Mouse (Mus musculus): Measurements from ENCODE around the gene Ttc28. TPM values are rescaled to one million over a fixed set of nuclear protein-coding genes. Genes with fewer than 3 reads are reported as not detected.

Gene Ttc28
- polyA plus RNA-seq, 1 experiment from 2014 or later, result 17.6 TPM

DNA sequence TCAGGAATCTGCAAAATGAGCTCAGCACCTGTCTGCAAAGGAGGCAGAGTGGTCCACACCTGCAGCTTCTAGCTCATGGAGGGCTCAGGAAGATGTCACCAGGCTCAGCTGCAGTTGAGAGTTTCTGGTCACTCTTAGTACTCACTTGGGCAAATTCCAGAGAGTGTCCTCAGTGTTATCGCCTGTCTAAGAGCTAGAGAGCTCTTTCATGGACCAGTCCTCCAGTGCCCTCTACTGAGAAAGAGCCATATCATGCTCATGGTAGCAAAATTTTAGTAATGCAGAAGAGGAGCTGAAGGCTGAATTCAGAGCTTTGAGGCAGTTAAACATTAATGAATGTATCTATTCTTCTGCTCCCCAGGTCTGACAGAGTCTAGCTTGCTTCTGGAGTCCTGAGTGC, 43.7 kb downstream of the Ttc28 start:
- no peak overlapping the region for H3K27ac ChIP-seq
- H3K4me2 ChIP-seq, result no peak overlapping the region
- 27% methylated on average over 1 of the region's 1 CpGs for whole genome bisulfite sequencing
- no peak overlapping the region for H3K4me3 ChIP-seq
- H3K9me3 ChIP-seq, result no peaks in the 10 kb centered on the region
- H3K9ac ChIP-seq, result no peak overlapping the region
- no peaks in the 10 kb centered on the region for H3K36me3 ChIP-seq
- H3K27me3 ChIP-seq, result no peaks in the 10 kb centered on the region
- H3K4me1 ChIP-seq, result peaks cover 5% of the 10 kb centered on the region; the same call in 1 of the 2 replicates
- no peak for ATAC-seq (ENCODE audit: insufficient number of reproducible peaks, insufficient read depth, low FRiP score, low TSS enrichment, low read depth)

DNA sequence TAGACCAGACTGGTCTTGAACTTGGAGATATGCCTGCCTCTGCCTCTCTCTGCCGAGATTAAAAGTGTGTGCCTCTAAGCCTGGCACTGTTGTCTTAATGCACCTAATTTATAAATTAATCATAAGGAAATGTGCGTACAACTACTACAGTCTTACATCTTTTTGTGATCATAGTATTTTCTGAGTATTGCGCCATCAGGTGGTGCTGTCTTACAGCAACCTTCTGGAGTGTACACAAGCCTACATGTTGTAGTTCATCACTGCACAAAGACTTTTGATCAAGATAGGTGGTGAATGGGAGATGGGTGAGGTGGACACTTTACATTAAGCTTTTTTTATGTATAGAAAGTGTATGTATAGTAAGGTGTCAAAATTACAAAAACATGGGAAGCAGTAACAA, 45.0 kb downstream of the Ttc28 start:
- ATAC-seq (ENCODE audit: insufficient number of reproducible peaks, insufficient read depth, low FRiP score, low TSS enrichment, low read depth), result no peak
- Histone ChIP-seq H3K9me3 (no peaks in the 10 kb centered on the region), H3K4me1 (peaks cover 13% of the 10 kb centered on the region), H3K9ac (no peak overlapping the region), H3K27ac (no peak overlapping the region), H3K4me3 (no peak overlapping the region), H3K36me3 (no peaks in the 10 kb centered on the region), H3K27me3 (no peaks in the 10 kb centered on the region), H3K4me2 (no peak overlapping the region)
- WGBS, result 94% methylated on average over 3 of the region's 3 CpGs

GRCm38 (mm10) chr5:110925804-110926203, 46.2 kb downstream of the Ttc28 start:
- H3K4me1 ChIP-seq, result peaks cover 13% of the 10 kb centered on the region
- ATAC-seq (ENCODE audit: insufficient number of reproducible peaks, insufficient read depth, low FRiP score, low TSS enrichment, low read depth), result no peak
- no peak overlapping the region for H3K27ac ChIP-seq
- H3K36me3 ChIP-seq, result 0 out of 2 replicates have a peak, but pooled peaks cover 5% of the 10 kb centered on the region
- 86% methylated on average over 5 of the region's 5 CpGs for WGBS
- H3K4me3 ChIP-seq, result no peak overlapping the region
- no peaks in the 10 kb centered on the region for H3K27me3 ChIP-seq
- H3K9me3 ChIP-seq, result no peaks in the 10 kb centered on the region
- no peak overlapping the region for H3K9ac ChIP-seq
- H3K4me2 ChIP-seq, result no peak overlapping the region

DNA sequence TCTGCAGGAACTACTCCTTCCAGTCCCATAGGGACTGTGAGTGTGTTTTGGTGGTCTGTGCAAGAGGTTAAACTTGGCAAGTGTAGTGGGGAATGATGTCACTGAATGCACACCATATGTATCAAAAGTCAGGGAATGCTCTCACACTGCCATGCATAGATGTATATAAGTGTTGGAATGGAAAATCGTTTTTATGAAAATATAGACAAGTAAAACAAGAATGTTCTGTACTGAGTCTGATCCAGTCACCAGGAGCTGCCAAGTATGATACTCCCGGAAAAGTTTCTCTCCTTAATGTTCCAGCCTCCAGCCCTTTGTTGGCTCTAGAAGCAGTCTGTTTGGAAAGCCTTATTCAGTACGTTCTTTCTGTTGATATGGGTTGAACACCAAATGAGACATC, 48.7 kb downstream of the Ttc28 start:
- H3K4me3 ChIP-seq, result no peak overlapping the region
- H3K9ac ChIP-seq, result no peak overlapping the region
- no peak overlapping the region for H3K4me2 ChIP-seq
- H3K9me3 ChIP-seq, result peaks cover 3% of the 10 kb centered on the region; the same call in 1 of the 2 replicates
- H3K27me3 ChIP-seq, result no peaks in the 10 kb centered on the region
- peaks cover 13% of the 10 kb centered on the region for H3K4me1 ChIP-seq
- 44% methylated on average over 3 of the region's 3 CpGs for WGBS
- H3K27ac ChIP-seq, result 0 out of 2 replicates have a peak overlapping the region, but pooled peaks have one; percentile 12
- no peak for ATAC-seq (ENCODE audit: insufficient number of reproducible peaks, insufficient read depth, low FRiP score, low TSS enrichment, low read depth)
- peaks cover 24% of the 10 kb centered on the region for H3K36me3 ChIP-seq

- 72% methylated on average over 4 of the region's 4 CpGs for WGBS
- Histone ChIP-seq H3K4me2 (no peak overlapping the region), H3K27me3 (no peaks in the 10 kb centered on the region), H3K36me3 (peaks cover 24% of the 10 kb centered on the region), H3K9me3 (peaks cover 3% of the 10 kb centered on the region; the same call in 1 of the 2 replicates), H3K4me1 (peaks cover 13% of the 10 kb centered on the region), H3K9ac (no peak overlapping the region), H3K27ac (no peak overlapping the region; the same call in 1 of the 2 replicates), H3K4me3 (no peak overlapping the region)
- no peak for ATAC-seq (ENCODE audit: insufficient number of reproducible peaks, insufficient read depth, low FRiP score, low TSS enrichment, low read depth)
These were observed 49.7 kb downstream of the Ttc28 start for GRCm38 (mm10) chr5:110929306-110929705.

DNA sequence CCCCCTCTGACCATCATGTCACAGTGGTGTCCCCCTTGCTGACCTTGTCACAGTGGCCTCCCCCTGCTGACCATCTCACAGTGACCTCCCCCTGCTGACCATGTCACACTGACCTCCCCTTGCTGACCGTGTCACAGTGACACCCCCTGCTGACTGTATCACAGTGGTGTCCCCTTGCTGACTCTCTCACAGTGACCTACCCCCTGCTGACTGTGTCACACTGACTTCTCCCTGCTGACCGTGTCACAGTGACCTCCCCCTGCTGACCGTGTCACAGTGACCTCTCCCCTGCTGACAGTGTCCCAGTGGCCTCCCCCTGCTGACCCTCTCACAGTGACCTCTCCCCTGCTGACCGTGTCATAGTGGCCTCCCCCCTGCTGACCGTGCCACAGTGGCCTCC, 57.0 kb downstream of the Ttc28 start:
- peaks cover 14% of the 10 kb centered on the region for H3K36me3 ChIP-seq
- H3K9me3 ChIP-seq, result peaks cover 3% of the 10 kb centered on the region; the same call in 1 of the 2 replicates
- no peak overlapping the region for H3K4me2 ChIP-seq
- H3K27me3 ChIP-seq, result no peaks in the 10 kb centered on the region
- no peaks in the 10 kb centered on the region for H3K4me1 ChIP-seq
- H3K27ac ChIP-seq, result no peak overlapping the region
- no peak for ATAC-seq (ENCODE audit: insufficient number of reproducible peaks, insufficient read depth, low FRiP score, low TSS enrichment, low read depth)
- no peak overlapping the region for H3K9ac ChIP-seq
- H3K4me3 ChIP-seq, result no peak overlapping the region
- WGBS, result 62% methylated on average over 5 of the region's 5 CpGs

GRCm38 (mm10) chr5:110944326-110944725, 64.7 kb downstream of the Ttc28 start:
- no peak for ATAC-seq (ENCODE audit: insufficient number of reproducible peaks, insufficient read depth, low FRiP score, low TSS enrichment, low read depth)

GRCm38 (mm10) chr5:110948476-110949399, 69.1 kb downstream of the Ttc28 start:
- Histone ChIP-seq H3K36me3 (no peaks in the 10 kb centered on the region), H3K4me1 (peaks cover 7% of the 10 kb centered on the region), H3K9ac (no peak overlapping the region), H3K4me3 (no peak overlapping the region), H3K27ac (no peak overlapping the region), H3K4me2 (no peak overlapping the region), H3K9me3 (no peaks in the 10 kb centered on the region), H3K27me3 (no peaks in the 10 kb centered on the region)
- no peak for ATAC-seq (ENCODE audit: insufficient number of reproducible peaks, insufficient read depth, low FRiP score, low TSS enrichment, low read depth)
- WGBS, result 59% methylated on average over 12 of the region's 12 CpGs

More at GRCm38 (mm10) chr5:110944326-110944725, 64.7 kb downstream of the Ttc28 start:
- peaks cover 7% of the 10 kb centered on the region for H3K4me1 ChIP-seq
- H3K36me3 ChIP-seq, result no peaks in the 10 kb centered on the region
- WGBS, result 86% methylated on average over 8 of the region's 8 CpGs
- H3K4me2 ChIP-seq, result no peak overlapping the region
- H3K27ac ChIP-seq, result no peak overlapping the region
- H3K9me3 ChIP-seq, result no peaks in the 10 kb centered on the region
- no peaks in the 10 kb centered on the region for H3K27me3 ChIP-seq
- no peak overlapping the region for H3K9ac ChIP-seq
- no peak overlapping the region for H3K4me3 ChIP-seq

DNA sequence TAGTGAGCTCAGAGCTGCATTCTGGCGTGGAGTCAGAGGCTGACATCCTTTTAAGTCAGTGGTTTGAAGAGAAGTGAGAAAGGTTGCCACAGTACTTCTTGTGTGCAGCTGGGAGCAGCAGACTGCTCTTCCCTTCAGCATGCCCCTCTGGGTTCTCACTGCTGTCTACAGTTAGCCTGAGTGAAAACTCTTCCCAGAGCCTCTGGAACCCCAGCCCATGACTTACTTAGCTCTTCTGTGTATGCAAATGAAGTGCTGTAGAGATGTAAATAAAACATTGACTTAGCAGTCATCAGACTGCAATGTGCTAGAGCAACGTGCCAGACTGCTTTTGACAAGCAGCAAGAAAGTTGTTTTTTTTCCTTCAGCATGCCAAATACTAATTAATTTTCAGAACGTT, 70.2 kb downstream of the Ttc28 start:
- no peak overlapping the region for H3K27ac ChIP-seq
- no peak for ATAC-seq (ENCODE audit: insufficient number of reproducible peaks, insufficient read depth, low FRiP score, low TSS enrichment, low read depth)
- H3K36me3 ChIP-seq, result no peaks in the 10 kb centered on the region
- 49% methylated on average over 3 of the region's 3 CpGs for WGBS
- no peak overlapping the region for H3K4me3 ChIP-seq
- no peaks in the 10 kb centered on the region for H3K9me3 ChIP-seq
- peaks cover 7% of the 10 kb centered on the region for H3K4me1 ChIP-seq
- no peak overlapping the region for H3K4me2 ChIP-seq
- H3K9ac ChIP-seq, result no peak overlapping the region
- no peaks in the 10 kb centered on the region for H3K27me3 ChIP-seq

DNA sequence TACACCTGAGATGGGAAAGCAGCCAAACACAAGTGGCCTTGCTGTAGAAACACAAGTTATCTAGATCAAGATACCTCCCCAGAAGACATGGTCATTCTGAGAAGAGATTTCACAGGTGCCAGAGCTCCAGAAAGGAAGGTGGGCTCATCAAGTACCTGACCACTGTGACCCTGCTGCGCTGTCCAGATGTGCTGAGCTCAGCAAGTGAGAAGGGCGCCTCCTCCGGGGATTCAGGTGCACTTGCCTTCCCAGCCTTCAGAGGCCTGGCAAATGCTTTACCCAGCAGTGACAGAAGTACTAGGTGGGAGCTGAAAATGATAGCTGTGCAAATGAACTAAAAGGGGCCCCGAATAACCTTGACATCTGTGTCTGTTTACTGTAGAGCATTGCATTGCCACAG, 78.6 kb downstream of the Ttc28 start:
- 75% methylated on average over 4 of the region's 4 CpGs for WGBS

GRCm38 (mm10) chr5:110960067-110960466, 80.5 kb downstream of the Ttc28 start:
- Histone ChIP-seq H3K4me2 (no peak overlapping the region), H3K4me3 (no peak overlapping the region), H3K4me1 (no peaks in the 10 kb centered on the region), H3K9ac (no peak overlapping the region), H3K36me3 (no peaks in the 10 kb centered on the region), H3K9me3 (no peaks in the 10 kb centered on the region), H3K27me3 (no peaks in the 10 kb centered on the region), H3K27ac (no peak overlapping the region)
- WGBS, result 39% methylated on average over 4 of the region's 4 CpGs
- no peak for ATAC-seq (ENCODE audit: insufficient number of reproducible peaks, insufficient read depth, low FRiP score, low TSS enrichment, low read depth)

More for the DNA sequence above, 78.6 kb downstream of the Ttc28 start:
- no peaks in the 10 kb centered on the region for H3K9me3 ChIP-seq
- no peaks in the 10 kb centered on the region for H3K4me1 ChIP-seq
- no peak for ATAC-seq (ENCODE audit: insufficient number of reproducible peaks, insufficient read depth, low FRiP score, low TSS enrichment, low read depth)
- H3K27ac ChIP-seq, result no peak overlapping the region
- no peaks in the 10 kb centered on the region for H3K36me3 ChIP-seq
- no peak overlapping the region for H3K9ac ChIP-seq
- no peak overlapping the region for H3K4me2 ChIP-seq
- no peak overlapping the region for H3K4me3 ChIP-seq
- no peaks in the 10 kb centered on the region for H3K27me3 ChIP-seq

- no peak overlapping the region for H3K4me3 ChIP-seq
- H3K9me3 ChIP-seq, result no peaks in the 10 kb centered on the region
- H3K27me3 ChIP-seq, result no peaks in the 10 kb centered on the region
- no peak overlapping the region for H3K4me2 ChIP-seq
- H3K4me1 ChIP-seq, result no peaks in the 10 kb centered on the region
- H3K27ac ChIP-seq, result no peak overlapping the region
- no peak for ATAC-seq (ENCODE audit: insufficient number of reproducible peaks, insufficient read depth, low FRiP score, low TSS enrichment, low read depth)
- H3K36me3 ChIP-seq, result no peaks in the 10 kb centered on the region
- no peak overlapping the region for H3K9ac ChIP-seq
- WGBS, result 78% methylated on average over 4 of the region's 4 CpGs
These were observed 81.3 kb downstream of the Ttc28 start for GRCm38 (mm10) chr5:110960890-110961289.

Data from embryonic facial prominence, embryonic 13.5 days (tissue).